Mouse (Mus musculus): ENCODE measurements around the gene Ndrg2. TPM values are rescaled to one million over a fixed set of nuclear protein-coding genes. Genes with fewer than 3 reads are reported as not detected.
A peak's percentile ranks its signal among the peaks of the same experiment; 100 is the strongest.
"Not testable (repeated sequence)": the region's sequence is repeated elsewhere in the genome, so short reads cannot be mapped to it uniquely, and the experiment has no call there.

The Ndrg2 gene
- 9.0 and 9.1 TPM in 2 replicates for polyA plus RNA-seq (2016; fragmentation: Nextera tagmentation; extraction: Ambion mirVana)

GRCm38 (mm10) chr14:51913960-51914762 lies at the start of gene Ndrg2:
Gene Ndrg2, minus strand, starts transcription at chr14:51914158.
- H3K27me3 ChIP-seq (ENCODE audit: poor library complexity, severe bottlenecking), result peaks cover 48% of the 10 kb centered on the region
- peak within 1 kb of the TSS; percentile 63 for H3K4me3 ChIP-seq
- 2% methylated on average over 21 of the region's 23 CpGs for WGBS
- no peaks in the 10 kb centered on the region for H3K36me3 ChIP-seq (replicated peaks)
- peak within 1 kb of the TSS; percentile 73 for H3K27ac ChIP-seq
- peak; percentile 42 for DNase-seq (ENCODE audit: extremely low spot score, low spot score)
- no peaks in the 10 kb centered on the region for H3K9me3 ChIP-seq
- peaks cover 26% of the 10 kb centered on the region for H3K4me1 ChIP-seq

- WGBS, result 95% methylated on average over 2 of the region's 2 CpGs
- H3K4me1 ChIP-seq, result no peaks in the 10 kb centered on the region
- peaks cover 7% of the 10 kb centered on the region; the same call in 1 of the 2 replicates for H3K9me3 ChIP-seq
- no peaks in the 10 kb centered on the region for H3K27me3 ChIP-seq (ENCODE audit: poor library complexity, severe bottlenecking)
- H3K4me3 ChIP-seq, result no peak overlapping the region
- no peak overlapping the region for H3K27ac ChIP-seq
- H3K36me3 ChIP-seq (replicated peaks), result no peaks in the 10 kb centered on the region
- DNase-seq (ENCODE audit: extremely low spot score, low spot score), result no peak
These were observed 46.4 kb upstream of the Ndrg2 start for GRCm38 (mm10) chr14:51960316-51960715.

GRCm38 (mm10) chr14:51943336-51943735 lies 29.4 kb upstream of the Ndrg2 start:
- Histone ChIP-seq H3K4me1 (peaks cover 19% of the 10 kb centered on the region), H3K4me3 (no peak overlapping the region), H3K27me3 (ENCODE audit: poor library complexity, severe bottlenecking) (no peaks in the 10 kb centered on the region), H3K27ac (no peak overlapping the region), H3K9me3 (no peaks in the 10 kb centered on the region), H3K36me3 (replicated peaks) (no peaks in the 10 kb centered on the region)
- WGBS, result 91% methylated on average over 6 of the region's 6 CpGs
- no peak for DNase-seq (ENCODE audit: extremely low spot score, low spot score)

GRCm38 (mm10) chr14:51942236-51942635 lies 28.3 kb upstream of the Ndrg2 start:
- no peaks in the 10 kb centered on the region for H3K36me3 ChIP-seq (replicated peaks)
- H3K27me3 ChIP-seq (ENCODE audit: poor library complexity, severe bottlenecking), result no peaks in the 10 kb centered on the region
- WGBS, result 75% methylated on average over 7 of the region's 7 CpGs
- DNase-seq (ENCODE audit: extremely low spot score, low spot score), result no peak
- H3K9me3 ChIP-seq, result no peaks in the 10 kb centered on the region
- H3K27ac ChIP-seq, result no peak overlapping the region
- no peak overlapping the region for H3K4me3 ChIP-seq
- peaks cover 19% of the 10 kb centered on the region for H3K4me1 ChIP-seq

GRCm38 (mm10) chr14:51941577-51941976 lies 27.6 kb upstream of the Ndrg2 start:
- WGBS, result 53% methylated on average over 9 of the region's 9 CpGs
- H3K36me3 ChIP-seq (replicated peaks), result no peaks in the 10 kb centered on the region
- H3K27me3 ChIP-seq (ENCODE audit: poor library complexity, severe bottlenecking), result no peaks in the 10 kb centered on the region
- peak overlapping the region; percentile 44 for H3K27ac ChIP-seq
- 0 out of 2 replicates have a peak, but pooled peaks cover 1% of the 10 kb centered on the region for H3K9me3 ChIP-seq
- DNase-seq (ENCODE audit: extremely low spot score, low spot score), result no peak
- no peak overlapping the region for H3K4me3 ChIP-seq
- peaks cover 19% of the 10 kb centered on the region for H3K4me1 ChIP-seq

GRCm38 (mm10) chr14:51940944-51941560 lies 27.1 kb upstream of the Ndrg2 start:
- peak overlapping the region; percentile 44 for H3K27ac ChIP-seq
- H3K27me3 ChIP-seq (ENCODE audit: poor library complexity, severe bottlenecking), result no peaks in the 10 kb centered on the region
- DNase-seq (ENCODE audit: extremely low spot score, low spot score), result peak; percentile 20
- H3K4me1 ChIP-seq, result peaks cover 19% of the 10 kb centered on the region
- H3K36me3 ChIP-seq (replicated peaks), result no peaks in the 10 kb centered on the region
- 32% methylated on average over 8 of the region's 8 CpGs for WGBS
- H3K4me3 ChIP-seq, result no peak overlapping the region
- 0 out of 2 replicates have a peak, but pooled peaks cover 3% of the 10 kb centered on the region for H3K9me3 ChIP-seq

- Histone ChIP-seq H3K36me3 (replicated peaks) (no peaks in the 10 kb centered on the region), H3K27ac (no peak overlapping the region), H3K4me1 (peaks cover 19% of the 10 kb centered on the region), H3K9me3 (peaks cover 7% of the 10 kb centered on the region; the same call in 1 of the 2 replicates), H3K27me3 (ENCODE audit: poor library complexity, severe bottlenecking) (no peaks in the 10 kb centered on the region), H3K4me3 (no peak overlapping the region)
- no peak for DNase-seq (ENCODE audit: extremely low spot score, low spot score)
- WGBS, result 89% methylated on average over 9 of the region's 9 CpGs
These were observed 25.0 kb upstream of the Ndrg2 start for GRCm38 (mm10) chr14:51939005-51939404.

GRCm38 (mm10) chr14:51932092-51933020 lies 18.4 kb upstream of the Ndrg2 start:
- peaks cover 8% of the 10 kb centered on the region; the same call in 1 of the 2 replicates for H3K9me3 ChIP-seq
- 85% methylated on average over 10 of the region's 10 CpGs for WGBS
- H3K27me3 ChIP-seq (ENCODE audit: poor library complexity, severe bottlenecking), result no peaks in the 10 kb centered on the region
- H3K36me3 ChIP-seq (replicated peaks), result no peaks in the 10 kb centered on the region
- no peak for DNase-seq (ENCODE audit: extremely low spot score, low spot score)
- H3K27ac ChIP-seq, result no peak overlapping the region
- H3K4me3 ChIP-seq, result no peak overlapping the region
- H3K4me1 ChIP-seq, result peaks cover 6% of the 10 kb centered on the region; the same call in 1 of the 2 replicates

- H3K36me3 ChIP-seq (replicated peaks), result no peaks in the 10 kb centered on the region
- DNase-seq (ENCODE audit: extremely low spot score, low spot score), result peak; percentile 33
- no peak overlapping the region for H3K4me3 ChIP-seq
- peaks cover 6% of the 10 kb centered on the region; the same call in 1 of the 2 replicates for H3K4me1 ChIP-seq
- no peaks in the 10 kb centered on the region for H3K27me3 ChIP-seq (ENCODE audit: poor library complexity, severe bottlenecking)
- peaks cover 5% of the 10 kb centered on the region; the same call in 1 of the 2 replicates for H3K9me3 ChIP-seq
- no peak overlapping the region for H3K27ac ChIP-seq
- 38% methylated on average over 5 of the region's 5 CpGs for WGBS
These were observed 16.9 kb upstream of the Ndrg2 start for GRCm38 (mm10) chr14:51930824-51931223.

GRCm38 (mm10) chr14:51929968-51930367 lies 16.0 kb upstream of the Ndrg2 start:
- Histone ChIP-seq H3K4me3 (no peak overlapping the region), H3K4me1 (peaks cover 6% of the 10 kb centered on the region; the same call in 1 of the 2 replicates), H3K36me3 (replicated peaks) (no peaks in the 10 kb centered on the region), H3K27ac (no peak overlapping the region), H3K27me3 (ENCODE audit: poor library complexity, severe bottlenecking) (no peaks in the 10 kb centered on the region), H3K9me3 (peaks cover 5% of the 10 kb centered on the region; the same call in 1 of the 2 replicates)
- 73% methylated on average over 9 of the region's 9 CpGs for WGBS
- DNase-seq (ENCODE audit: extremely low spot score, low spot score), result no peak

- DNase-seq (ENCODE audit: extremely low spot score, low spot score), result no peak
- Histone ChIP-seq H3K9me3 (peaks cover 5% of the 10 kb centered on the region; the same call in 1 of the 2 replicates), H3K4me1 (peaks cover 6% of the 10 kb centered on the region; the same call in 1 of the 2 replicates), H3K36me3 (replicated peaks) (no peaks in the 10 kb centered on the region), H3K27me3 (ENCODE audit: poor library complexity, severe bottlenecking) (no peaks in the 10 kb centered on the region), H3K27ac (no peak overlapping the region), H3K4me3 (no peak overlapping the region)
- WGBS, result 87% methylated on average over 8 of the region's 8 CpGs
These were observed 15.5 kb upstream of the Ndrg2 start for GRCm38 (mm10) chr14:51929309-51929943.

- WGBS, result 93% methylated on average over 11 of the region's 11 CpGs
- H3K4me3 ChIP-seq; H3K9me3 ChIP-seq; H3K4me1 ChIP-seq; H3K27ac ChIP-seq; H3K27me3 ChIP-seq (ENCODE audit: poor library complexity, severe bottlenecking); DNase-seq (ENCODE audit: extremely low spot score, low spot score); H3K36me3 ChIP-seq (replicated peaks): not testable (repeated sequence)
These were observed 13.0 kb upstream of the Ndrg2 start for GRCm38 (mm10) chr14:51926930-51927329.

All from forebrain, embryonic 10.5 days (tissue).